Mouse (Mus musculus) right cerebral cortex, adult 2 months (tissue): ENCODE results near the gene Prss42.

ENCODE experiments used
- DNase-seq, 2 experiments: peaks; one replicate each; pipeline ENCODE4 v3.0.0; 2021 to 2022; ENCODE audit warnings: low spot score in 2 of 2

Prss42 gene

DNA sequence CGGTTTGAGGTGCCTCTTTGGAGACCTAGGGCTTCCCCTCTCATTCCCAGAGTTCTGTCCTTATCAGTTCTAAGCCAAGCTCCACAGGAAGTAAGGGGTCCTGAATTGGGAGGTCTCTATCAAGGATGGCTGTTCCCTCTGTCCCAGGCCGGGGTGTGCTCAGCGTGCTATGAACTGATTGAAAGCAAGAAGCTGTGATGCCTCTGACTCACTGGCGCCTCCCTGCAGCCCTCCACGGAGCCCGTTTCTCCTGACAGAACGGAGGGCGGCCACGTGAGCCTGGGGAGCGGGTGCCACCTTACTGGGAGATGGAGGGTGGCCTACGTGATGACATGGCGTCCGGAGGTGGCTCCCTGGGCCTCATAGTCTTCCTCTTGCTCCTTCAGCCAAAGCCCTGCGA is at the start of gene Prss42:
TSS of gene Prss42 (plus strand) at position 301 of the 400 bp plus-strand sequence.
- DNase-seq = no peak

DNA sequence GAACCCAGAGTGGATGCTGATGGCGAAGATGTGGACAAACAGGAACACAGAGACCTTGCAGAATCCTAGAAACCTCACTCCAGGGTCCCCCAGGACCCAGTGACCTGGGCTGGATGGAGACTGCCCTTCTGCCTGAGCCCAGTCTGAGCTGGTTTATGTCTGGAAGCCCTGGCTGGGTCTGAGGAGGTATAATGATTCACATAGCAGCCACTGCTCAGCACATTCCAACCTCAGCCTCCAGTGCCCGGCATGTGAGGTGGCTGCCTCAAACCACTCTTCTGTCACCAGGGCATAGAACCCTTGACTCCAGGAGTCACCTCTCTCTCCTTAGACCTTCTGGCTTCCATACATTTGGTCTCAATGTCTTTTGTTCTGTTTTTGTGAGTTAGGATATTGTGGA is 49.5 kb upstream of the Prss42 start:
- no peak for DNase-seq

DNA sequence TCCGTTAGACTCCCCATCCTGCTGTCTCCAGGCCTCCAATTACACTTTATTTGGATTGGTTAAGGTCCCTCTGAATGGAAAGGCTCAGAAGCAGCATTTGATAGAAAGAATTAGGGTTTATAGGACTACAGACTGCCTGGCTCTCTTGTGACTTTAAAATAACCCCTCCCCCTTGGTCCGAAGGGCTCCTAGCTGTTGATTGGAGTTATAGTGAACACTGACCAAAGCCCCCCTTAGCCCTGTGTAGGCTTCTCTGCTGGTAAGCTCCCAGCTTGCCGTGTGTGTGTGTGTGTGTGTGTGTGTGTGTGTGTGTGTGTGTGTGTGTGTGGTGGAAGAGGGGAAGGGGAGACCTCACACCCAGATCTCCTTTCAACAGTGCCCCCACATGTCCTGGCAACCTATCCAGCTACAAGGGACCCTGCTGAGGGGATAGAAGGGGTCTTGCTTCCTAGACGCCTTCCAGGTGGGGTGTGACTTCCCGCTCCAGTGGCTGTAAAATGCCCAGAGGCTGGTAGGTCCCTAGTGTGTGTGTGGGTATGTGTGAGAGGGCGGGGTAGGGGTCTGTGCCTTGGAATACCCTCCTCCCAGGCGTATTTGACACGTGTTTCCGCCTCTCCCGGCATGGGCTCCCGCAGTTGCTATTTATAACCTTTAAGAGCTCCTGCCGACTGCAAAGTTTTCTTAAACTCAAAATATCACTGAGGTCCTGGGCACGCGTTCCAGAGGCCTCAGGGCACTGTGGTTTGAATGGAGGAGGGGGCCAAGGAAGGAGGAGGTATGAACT is 47.4 kb upstream of the Prss42 start:
- no peak for DNase-seq

DNA sequence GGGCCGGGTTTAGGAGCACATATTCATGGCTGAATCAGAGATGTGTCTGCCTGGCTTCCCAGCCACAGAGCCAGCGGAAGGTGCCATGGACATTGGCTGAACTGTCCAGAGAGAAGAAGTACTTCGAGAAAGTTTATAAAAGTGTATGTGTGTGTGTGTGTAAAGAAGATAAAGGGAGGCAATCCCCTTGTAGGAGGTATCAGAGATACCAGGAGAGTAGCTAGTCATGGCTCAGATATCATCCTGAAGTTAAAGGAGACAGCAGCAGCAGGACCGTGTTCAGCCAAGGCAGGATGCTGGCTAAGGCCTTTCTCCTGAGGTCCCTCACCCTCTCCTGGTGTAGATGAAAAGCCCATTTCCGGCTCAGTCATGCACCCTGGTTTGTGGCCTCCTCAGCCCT is 46.6 kb upstream of the Prss42 start:
- no peak for DNase-seq

DNA sequence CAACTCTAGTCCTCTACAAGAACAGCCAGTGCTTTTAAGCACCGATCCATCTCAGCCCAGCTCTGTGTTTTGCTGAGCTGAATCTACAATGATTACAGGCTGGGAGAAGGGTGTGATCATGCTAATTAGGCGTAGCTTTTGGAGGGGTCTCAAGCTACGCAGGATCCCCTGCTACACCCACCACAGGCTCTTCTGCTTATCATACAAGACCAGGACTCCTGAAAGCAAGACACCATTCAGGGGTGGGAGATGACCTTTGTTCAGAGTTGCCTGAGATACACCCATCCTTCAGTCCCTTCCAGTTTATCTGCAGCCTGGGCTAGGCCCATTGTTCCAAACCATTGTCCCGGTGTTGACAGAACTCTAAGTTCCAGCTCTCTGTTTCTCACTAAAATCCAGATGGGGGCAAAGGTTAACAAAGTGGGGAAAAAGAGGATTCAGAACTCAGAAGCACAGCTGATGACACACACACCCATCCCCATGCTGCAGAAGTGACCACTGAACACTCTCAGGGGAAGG is 45.0 kb upstream of the Prss42 start:
- DNase-seq = no peak

DNA sequence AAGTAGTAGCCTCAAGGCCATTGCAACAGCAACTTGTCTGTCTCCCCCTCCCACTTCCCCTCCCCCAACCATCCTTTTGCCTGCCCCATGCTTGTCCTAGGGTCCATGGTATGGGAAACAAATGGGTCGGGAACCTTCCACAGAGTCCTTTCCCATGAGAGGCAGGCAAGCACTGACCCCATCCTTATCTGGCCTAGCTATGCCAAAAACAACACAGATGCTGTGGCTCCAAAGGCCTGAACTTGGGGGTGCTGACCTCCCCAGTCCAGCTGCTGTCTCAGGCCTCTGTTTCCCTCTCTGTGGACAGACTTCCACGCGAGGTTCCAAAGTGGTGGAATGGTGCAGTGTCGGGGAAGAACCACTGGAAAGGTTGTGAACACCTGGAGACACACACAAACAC is 44.2 kb upstream of the Prss42 start:
- DNase-seq = no peak

DNA sequence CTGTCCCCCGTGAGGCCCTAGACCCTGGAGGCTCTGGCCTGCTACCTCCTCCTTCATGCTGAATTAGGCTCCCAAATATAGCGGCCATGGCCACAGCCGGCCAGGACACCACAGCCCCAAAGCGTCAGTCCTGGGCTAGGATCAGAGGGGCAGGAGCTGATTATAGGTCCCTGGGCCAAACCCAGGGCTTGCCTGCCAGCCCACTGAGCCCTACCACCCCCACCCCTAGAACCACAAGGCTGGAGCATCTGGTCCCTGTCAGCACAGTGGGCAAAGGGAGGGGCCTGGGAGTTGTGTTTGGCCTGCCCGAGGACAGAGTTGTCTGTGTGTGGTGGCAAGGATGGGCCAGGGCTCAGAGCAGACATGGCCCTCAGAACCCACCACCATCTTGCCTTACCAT is 40.1 kb upstream of the Prss42 start:
- DNase-seq = no peak

DNA sequence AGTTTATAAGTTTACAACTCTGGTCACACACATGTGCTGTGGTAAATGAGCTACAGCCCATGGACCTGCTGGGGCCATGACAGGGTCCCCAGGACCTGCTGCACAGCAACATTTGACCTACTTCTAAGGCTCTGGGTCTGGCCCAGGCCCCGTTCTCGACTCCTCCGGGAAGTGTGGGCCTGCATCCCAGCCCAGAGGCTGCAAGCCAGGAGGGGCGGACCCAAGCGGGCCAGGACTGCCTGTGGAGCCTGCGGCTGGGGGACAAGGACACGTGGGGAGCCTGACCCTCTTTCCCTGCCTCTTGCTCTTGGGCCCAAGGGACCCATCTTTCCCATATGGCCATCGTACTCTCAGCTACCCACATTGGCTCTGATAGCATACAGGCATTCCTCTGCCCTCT is 39.4 kb upstream of the Prss42 start:
- peak; percentile 24 to 29 for DNase-seq

DNA sequence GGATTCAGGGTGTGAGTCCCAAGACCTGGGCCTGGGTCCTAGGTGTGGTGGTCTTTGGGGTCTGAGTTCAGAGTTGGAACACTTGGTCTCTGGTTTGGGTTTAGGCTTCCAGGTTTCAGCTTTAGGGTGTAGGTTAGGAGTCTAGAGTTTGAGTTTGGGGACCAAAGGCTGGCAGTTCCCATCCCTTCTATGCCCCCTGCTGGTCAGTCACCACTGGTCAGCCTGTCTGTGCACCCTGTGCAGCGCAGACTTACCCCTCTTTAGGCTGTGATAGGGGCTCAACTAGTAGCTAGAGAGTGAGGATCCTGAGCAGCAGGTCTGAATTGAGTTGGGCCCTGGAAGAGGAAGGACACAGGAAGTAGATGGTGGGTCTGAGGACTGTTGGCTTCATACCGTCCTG is 38.7 kb upstream of the Prss42 start:
- peak; percentile 26 to 44 for DNase-seq

DNA sequence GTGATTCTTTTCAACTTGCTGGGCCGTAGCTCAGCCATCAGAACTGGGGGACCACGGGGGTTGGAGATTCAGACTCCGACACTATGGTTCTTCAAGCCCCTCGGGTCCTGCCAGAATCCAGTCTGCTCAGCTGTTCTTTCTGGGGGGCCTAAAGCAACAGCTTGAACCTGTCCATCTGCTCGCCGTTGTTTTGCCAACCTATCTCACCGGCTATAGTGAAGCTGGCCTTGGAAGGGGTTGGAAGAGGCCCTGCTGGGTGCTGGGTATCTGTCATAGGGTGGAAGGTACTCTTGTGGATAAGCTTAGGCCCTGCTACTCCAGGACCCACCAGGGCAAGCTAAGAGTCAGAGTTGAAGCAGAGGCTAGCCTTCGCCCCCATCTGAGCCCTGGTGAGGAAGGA is 37.1 kb upstream of the Prss42 start:
- no peak for DNase-seq

DNA sequence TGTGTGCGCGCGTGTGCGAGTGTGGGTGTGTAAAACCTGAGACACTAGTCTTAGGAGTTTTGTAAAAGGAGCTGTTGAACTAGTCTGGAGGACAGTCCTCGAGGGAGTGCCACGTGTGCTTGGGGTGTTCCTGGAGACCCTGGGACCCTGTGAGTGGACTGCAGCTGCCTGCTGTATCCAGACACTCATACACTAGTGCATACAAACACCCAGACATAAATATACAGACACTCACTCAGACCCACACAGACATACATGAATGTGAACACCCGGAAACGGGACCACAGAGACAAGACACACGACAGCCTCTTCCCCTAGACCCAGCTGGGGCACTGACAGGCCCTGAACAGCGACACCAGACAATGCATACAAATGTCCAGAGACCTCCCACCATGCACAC is 35.2 kb upstream of the Prss42 start:
- DNase-seq = no peak

DNA sequence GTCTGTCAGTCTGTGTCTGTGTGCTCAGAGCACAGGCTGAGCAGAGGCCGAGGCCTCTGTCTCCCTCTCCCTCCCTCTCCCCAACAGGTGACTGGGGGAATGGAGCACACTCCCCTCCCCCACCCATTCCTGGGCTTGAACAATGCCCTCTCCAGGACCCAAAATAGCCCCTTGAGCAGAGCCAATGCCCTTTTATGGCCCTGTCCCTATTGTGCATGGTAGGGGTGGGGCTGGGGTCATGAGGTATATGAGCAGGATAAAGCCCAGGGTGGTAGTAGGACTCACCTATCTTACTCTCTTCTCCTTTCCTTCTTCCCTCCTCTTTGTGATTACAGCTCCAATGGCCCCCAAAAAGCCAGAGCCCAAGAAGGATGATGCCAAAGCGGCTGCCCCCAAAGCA is 34.6 kb upstream of the Prss42 start:
- DNase-seq = no peak

DNA sequence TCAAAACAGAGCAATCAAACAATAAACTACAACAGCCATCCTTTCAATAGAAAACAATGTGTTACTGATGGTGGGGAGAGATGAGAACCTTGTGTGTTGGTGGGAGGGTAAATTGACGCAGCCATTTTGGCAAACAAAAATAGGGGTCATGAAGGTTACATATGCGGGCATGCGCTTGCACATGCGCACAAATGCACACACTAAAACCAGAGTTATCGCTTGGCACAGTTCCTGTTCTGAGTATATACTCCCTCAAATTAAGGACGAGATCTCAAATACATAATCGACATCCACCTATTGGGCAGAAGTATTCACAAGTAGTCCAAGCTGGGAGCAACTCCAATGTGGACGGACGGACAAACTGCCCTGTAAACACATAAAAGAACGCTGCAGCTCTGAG is 25.6 kb upstream of the Prss42 start:
- no peak for DNase-seq

DNA sequence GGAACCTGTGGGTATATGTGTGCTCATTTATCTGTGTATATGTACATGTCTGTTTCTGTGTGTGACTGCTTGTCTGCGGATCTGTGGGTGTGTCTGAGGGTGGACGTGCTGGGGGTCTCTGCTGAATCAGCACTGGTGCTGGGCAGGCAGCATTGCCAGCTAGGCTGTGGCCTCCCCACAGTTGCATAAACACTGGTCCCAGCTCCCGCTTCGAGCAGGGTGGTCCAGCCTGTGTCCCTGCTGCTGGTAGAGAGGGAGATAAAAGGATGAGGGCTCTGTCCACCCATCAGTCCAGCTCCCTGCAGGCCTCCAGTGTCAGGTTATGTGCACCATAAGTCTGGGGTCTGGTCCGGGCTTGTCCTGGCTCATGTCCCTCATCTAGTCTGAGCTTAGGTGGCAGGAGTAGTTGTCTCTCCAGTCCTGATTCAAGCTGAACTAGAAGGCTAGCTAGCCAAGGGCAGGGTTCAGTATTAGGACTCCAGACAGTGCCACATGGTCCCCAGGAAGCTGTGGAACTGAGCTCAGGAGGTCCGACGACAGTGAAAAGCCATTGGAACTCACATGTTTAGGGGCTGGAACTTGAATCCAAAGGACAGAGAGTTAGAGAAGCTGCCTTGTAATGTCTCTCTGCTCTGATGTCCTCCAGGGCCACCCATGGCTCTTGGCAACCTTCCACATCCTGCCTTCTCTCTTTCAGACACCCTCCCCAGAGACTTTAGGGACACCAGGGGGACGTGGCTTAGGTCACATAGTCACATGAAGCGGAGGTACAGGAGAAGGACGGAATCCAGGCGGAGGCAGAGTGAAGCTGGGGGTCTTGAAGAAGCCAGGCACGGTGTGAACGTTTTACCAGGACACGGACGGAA is 23.3 kb upstream of the Prss42 start:
- no peak for DNase-seq

DNA sequence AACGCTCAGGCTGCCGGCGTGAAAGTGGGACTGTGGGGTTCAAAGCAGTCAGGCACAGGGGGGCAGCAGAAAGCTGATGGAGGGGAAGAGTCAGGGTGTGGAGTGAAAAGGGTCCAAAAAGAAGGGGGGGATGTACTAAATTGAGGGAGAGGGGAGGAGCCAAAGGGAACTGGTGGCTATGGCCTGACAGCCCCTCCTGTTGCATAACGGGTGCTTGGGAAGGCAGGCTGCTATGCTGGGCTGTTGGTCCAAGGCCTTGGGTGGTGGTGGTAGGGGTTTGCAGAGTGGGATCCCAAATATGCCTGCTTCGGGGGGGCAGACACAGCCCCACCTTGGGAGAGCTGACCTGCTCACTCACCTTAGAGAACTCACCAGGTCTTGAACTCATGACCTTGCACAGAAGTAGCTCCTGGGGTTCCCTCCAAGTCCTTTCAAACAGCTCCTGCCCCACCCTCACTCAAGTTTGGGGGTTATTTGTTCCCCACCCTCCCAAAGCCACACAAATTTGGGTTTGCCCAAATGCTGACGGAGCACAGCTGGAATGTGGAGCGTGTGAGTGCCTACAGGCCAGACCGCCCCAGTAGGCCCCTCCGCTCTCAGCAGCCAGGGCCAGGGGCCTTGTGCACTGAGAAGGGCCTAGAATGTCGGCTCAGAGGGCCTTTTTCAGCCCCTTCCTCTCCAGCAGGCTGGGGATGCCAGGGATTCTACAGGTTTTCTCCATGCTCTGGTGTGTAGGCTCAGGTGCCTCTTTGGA is 22.5 kb upstream of the Prss42 start:
- DNase-seq = no peak

DNA sequence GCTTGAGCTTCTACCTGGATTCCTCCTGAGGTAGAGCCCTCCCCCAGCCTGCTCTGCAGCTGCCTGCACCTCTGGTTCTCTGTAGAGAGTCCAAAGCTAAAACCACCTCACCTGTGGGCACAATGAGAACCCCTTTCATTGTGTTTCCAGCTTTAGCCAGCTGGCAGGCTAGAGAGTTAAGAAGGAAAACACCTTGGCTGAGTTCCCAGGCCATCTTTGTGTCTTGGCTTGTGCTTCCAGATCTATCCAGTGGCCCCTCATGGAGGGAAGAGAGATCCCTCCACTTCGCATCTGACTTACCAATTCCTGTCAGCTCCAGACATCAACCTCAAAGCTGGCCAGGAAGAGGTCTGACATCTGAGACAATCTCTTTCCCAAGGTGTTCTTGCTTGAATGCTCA is 19.9 kb upstream of the Prss42 start:
- no peak for DNase-seq

DNA sequence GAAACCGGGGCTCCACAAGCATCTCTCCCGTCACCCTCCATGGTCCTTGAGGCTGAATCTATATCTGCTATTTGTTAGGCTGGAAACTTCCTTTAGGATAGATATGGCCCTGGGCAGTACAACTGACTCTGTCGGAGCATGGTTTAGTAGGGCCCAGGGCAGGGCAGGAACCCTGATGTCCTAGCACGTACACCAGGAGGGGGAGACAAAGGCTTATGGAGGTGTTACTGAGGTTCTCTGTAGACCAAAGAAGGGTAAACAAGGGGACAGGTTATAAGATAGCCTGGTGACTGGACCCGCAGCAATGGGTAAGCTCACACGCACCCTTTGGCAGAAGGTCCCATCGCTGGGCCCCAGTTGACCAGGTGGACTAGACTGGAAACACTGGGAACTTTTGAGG is 19.4 kb upstream of the Prss42 start:
- no peak for DNase-seq

DNA sequence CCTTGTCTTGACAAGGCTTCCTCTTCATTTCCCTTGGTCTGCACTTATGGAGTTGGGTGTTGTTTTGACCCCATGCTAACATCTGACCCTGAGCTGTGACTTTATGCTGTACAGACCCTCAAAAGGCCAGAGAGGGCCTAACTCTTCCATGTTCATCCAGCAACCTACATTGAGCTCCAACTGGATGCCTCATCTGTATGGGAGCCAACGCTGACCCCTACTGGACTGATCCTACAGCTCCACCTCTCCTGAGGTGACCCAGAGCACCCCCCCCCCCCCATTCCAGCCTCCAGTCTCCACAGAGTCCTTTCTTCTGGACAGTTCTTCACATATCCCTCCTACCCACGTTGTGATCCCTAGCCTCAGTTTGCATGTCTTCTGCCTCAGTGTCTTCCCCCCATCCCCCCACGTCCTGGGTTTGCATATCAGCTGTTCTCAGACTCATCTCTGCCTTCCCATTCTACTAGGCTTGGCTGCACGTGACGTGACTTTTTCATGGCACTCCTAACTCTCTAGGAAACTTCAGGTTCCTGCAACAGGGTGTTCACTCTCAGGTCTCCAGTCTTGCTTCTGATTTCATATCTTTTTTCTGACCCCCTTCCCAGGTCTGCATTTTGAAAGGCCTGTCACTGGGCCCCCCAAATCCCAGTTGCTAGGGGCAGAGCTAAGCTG is 18.6 kb upstream of the Prss42 start:
- DNase-seq = no peak

DNA sequence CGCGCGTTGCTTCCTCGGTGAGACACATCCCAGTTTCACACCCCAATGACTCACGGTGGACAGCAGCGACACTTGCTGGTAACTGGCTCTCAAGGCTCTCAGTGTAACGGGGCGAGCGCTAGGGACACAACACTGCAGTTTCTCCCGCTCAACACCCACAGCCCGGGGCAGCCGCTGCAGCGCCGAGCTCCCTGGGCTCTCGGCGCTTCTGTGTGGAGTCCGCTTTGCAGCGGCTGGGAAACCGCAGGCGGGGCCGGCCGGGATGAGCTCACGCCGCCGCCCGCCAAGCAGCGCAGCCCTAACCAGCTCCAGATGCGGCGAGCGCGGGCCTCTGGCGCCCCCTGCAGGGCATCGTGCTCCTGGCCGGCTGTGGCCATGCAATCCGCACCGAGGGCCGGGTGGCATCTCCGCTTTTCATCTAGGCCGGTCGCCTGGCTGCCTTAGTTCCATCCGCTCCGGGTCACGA is 16.7 kb upstream of the Prss42 start:
- peak; percentile 93 to 95 for DNase-seq

DNA sequence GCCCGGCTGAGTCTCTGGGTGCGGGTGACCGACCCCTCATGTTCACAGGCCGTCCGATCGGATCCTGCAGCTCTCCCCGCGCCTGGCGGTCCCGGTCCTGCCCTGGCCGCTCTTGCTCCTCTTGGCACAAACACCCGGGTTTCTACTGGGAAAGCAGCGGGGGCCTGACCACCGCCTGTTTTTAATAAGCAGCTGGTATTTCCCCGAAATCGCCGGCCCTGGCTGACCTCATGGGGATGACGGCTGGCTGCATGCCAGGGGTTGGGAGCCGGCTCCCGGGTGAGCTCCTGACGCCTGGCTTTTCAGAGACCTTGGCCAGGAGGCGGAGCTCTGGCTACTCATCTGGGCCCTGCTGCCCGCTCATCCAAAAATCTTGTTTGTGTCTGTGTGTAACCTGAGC is 16.2 kb upstream of the Prss42 start:
- peak; percentile 60 to 67 for DNase-seq

DNA sequence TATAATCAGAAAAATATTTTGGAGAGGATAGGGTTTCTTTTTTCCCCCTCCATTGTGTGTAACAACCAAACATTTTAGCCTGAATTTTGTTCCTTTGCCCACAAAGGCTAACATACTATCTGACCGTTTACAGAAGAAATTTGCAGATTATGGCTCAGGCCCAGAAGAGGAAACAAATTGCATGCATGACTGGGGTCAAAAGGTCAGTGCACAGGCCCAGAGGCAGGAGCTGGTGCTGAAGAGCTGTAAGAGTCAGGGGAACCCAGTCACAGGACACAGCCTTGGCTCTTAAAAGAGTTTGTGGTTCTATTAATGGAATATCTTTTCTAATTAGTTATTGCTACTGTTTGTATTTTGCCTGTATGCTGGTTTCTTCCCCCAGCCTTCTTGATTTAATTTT is 14.4 kb upstream of the Prss42 start:
- no peak for DNase-seq

DNA sequence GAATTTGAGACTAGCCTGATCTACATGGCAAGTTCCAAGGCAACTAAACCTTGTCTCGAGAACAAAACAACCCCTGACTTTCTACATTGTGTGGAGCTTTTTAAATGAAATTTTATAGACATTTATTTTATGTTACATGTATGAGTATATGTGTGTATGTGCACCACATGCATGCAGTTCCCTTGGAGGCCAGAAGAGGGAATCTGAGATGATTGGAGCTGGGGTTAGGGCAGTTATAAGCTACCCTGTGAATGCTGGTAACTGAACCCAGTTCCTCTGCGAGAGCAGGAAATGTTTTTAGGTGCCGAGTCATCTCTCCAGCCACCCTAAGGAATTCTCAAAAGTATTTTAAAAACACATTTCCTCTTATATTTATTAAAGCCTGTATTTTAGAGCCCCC is 9.8 kb upstream of the Prss42 start:
- no peak for DNase-seq
